Mouse (Mus musculus) small intestine, adult 2 months (tissue): Measurements from ENCODE around the gene Tent5c.

Experiments
- CTCF ChIP-seq: fragments of 200-500 bp; IDR thresholded peaks from 2 replicates; pipeline ENCODE4 v1.5.1; 2012; ENCODE audit warnings: low read depth, mild to moderate bottlenecking, control low read depth, inconsistent platforms, low read length, moderate library complexity, mixed read lengths; ENCODE audit not compliant: insufficient replicate concordance, insufficient read length; ENCODE audit errors: extremely low read depth
- POLR2A ChIP-seq: fragments of 200-500 bp; IDR thresholded peaks from 2 replicates; pipeline ENCODE4 v1.6.1; 2012; ENCODE audit warnings: low read depth, mild to moderate bottlenecking, control low read depth, inconsistent platforms, low read length, moderate library complexity

DNA sequence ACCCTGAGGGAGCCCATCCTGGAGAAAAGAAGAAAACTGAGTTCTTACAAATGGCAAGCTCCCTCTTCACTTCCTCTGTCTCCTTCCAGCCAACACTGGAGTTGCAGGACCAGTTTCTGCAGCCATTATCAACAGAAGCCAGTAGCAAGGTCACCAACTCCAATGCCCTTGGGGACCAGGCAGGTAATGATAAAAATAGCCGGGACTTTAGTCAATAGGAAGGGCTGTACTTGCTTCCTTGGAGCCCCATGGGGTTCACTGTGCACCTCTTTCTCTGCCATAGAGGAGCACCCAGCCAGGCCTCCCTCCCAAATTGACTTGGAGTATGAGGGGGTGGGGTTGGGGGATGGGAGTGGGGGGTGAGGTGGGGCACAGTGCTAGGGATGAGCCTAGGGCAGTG is 70.7 kb downstream of the Tent5c start:
- no peak for TF ChIP-seq CTCF
- TF ChIP-seq POLR2A = no peak
